Mouse (Mus musculus): ENCODE measurements at regions not wholly inside any gene's neighbourhood (a gene's known extent, or its start where the extent isn't known, plus 50 kb on each side); places are given as distances from the start of the nearest gene placed in this dataset.
A peak's percentile ranks its signal among the peaks of the same experiment; 100 is the strongest.

DNA sequence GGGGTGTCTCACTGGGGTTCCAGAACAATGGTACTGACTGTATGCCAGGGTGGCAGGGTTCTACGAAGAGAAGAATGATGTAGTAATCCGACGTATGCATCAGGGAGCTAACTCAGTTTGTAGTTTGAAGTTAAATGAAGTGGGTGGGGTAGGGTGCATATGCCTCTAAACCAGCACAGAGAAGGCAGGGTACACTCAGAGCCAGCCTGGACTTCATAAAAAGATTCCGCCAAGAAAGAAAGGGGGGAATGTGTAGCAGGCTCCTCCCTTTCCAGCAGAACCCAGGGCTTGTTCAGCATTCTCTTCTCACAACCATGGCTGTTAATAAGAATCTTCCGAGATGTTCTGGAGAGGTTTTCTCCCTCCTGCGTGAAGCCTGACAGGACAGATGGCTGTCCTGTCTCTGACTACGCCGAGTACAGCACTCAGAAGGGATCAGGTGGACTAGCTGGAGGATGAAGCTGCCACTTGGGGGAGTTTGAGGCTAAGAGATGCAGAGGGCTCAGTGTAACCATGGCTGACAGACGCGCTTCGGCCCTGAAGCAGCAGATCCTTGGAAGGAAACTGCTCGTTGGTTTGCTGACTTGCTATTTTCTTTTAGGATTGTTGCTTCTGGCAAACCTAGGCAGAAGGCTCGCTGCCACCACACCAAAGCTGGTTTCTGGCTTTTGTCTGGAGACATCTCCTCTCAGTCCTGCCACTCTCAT lies 143.4 kb upstream of the Plxnc1 start:
- intact Hi-C loops (cut with DNase I): loop anchor here (2.0 to 5.0 kb wide), 3 partner anchors 96 to 389 kb away; no protein-coding TSS in a partner anchor
- peak; percentile 38 to 70 for DNase-seq

GRCm38 (mm10) chr10:95086755-95087154 lies 142.1 kb upstream of the Plxnc1 start:
- intact Hi-C loops (cut with DNase I): loop anchor here (2.0 to 5.0 kb wide), 3 partner anchors 94 to 391 kb away; no protein-coding TSS in a partner anchor
- no peak for DNase-seq

DNA sequence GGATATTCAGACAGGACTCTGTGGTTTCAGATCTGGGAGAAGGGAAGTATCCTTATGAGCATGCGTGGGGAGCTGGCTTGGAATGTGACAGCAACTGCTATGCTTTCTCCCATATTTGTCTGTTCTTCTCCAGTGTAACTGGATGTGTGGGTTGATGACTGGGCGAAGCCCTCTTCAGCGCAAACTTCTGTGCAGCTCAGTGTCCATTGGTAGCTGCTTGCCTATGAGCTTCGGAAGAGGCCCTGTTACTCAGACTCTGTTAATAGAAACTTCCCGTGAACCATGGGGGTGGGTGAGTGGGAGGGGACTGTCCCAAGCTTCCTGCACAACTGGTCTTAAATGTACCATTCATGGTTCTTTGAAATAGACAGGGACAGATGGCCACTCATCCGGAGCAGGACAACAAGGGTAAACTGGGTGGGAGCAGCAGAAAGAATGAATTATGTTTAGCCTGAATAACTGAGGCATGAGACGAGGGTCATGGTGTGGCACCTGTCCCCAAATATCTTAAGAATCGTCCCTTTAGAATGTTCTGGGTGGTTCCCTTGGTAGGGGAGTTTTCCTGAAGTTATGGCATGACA lies 141.1 kb upstream of the Plxnc1 start:
- no peak for DNase-seq
- intact Hi-C loops (cut with DNase I): loop anchor here (2.0 to 5.0 kb wide), 3 partner anchors 93 to 392 kb away; no protein-coding TSS in a partner anchor

DNA sequence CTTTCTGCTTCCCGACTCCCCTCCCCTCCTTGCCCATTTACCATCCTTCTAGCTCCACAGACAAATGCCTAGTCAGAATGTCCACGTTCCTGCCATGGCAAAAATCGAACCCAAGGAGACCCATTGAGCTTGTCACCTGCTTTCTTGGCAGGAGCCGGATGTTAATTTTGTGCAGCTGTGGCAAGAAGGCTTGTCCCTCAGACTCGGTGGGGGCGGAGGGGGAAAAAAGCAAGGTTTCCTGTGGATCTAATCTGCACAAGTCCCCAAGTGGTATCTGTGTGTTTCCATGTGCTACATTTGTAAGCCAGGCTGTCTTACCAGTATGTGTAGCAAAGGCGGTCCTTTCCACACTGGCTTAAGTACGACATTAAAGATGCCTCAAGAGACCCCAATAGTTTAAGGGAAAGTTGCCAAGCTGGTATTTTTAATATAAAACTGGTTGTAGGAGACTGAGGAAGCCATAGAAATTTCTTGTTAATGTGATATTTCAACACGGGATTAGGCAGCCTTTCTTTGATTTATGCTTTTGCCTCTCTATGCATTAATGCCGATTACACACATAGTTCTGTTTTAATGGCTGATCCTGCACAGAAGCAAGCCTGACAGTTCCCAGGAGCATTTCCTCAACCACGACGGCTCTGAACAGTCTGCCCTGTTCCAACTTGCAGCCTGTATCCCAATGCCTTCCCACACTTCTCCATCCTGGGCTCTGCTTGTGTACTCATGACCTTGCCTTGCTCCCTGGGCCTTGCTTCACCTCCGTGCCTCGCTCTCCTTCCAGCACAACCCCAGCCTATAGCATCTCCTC lies 138.9 kb upstream of the Plxnc1 start:
- no peak for DNase-seq
- intact Hi-C loops (cut with DNase I): no loop called here

GRCm38 (mm10) chr10:95082634-95083033 lies 138.0 kb upstream of the Plxnc1 start:
- no peak for DNase-seq
- intact Hi-C loops (cut with DNase I): no loop called here

DNA sequence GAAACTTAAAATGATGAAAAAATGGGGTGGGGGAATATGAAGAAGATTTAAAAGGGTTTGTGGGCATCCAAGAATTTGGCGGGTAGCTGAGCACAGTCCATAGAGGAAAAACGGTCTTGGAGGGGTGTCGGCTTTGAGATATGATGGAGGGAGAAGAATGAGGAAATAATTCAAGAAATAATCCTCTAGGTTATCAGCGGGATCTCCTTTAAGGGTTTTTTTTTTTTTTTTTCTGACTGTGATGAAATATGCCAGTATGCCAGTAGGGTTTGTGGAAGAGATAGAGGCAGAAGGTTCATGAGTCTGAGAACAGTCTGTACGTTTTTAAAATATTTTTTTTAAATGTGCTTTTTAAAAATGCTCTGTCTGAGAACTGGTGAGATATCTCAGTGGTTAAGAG lies 135.3 kb upstream of the Plxnc1 start:
- DNase-seq: no peak
- intact Hi-C loops (cut with DNase I): no loop called here

- no peak for DNase-seq
- intact Hi-C loops (cut with DNase I): no loop called here
These were observed 131.8 kb upstream of the Plxnc1 start for GRCm38 (mm10) chr10:95076421-95076820.

- DNase-seq: no peak
- intact Hi-C loops (cut with DNase I): no loop called here
These were observed 131.3 kb upstream of the Plxnc1 start for GRCm38 (mm10) chr10:95075897-95076296.

GRCm38 (mm10) chr10:95074959-95075590 lies 130.4 kb upstream of the Plxnc1 start:
- intact Hi-C loops (cut with DNase I): no loop called here
- no peak for DNase-seq

DNA sequence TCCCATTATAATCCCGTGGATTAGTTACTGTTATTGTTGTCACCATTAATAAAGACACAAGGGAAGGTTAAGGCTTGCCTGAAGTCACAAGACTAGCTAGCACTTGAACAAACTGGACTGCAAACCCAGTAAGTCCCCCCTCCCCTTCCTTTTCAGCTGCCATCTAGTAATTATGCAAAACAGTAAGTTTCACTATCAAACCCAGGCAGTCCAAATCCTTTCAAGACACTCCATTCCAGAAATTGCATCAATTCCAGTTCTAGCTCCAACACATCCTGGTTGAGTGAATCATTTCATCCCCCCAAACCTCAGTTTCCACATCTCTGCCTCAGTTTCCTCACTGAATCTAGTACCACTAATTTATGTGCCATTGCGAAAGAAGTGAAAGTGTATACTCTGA lies 129.7 kb upstream of the Plxnc1 start:
- DNase-seq: no peak
- intact Hi-C loops (cut with DNase I): no loop called here

DNA sequence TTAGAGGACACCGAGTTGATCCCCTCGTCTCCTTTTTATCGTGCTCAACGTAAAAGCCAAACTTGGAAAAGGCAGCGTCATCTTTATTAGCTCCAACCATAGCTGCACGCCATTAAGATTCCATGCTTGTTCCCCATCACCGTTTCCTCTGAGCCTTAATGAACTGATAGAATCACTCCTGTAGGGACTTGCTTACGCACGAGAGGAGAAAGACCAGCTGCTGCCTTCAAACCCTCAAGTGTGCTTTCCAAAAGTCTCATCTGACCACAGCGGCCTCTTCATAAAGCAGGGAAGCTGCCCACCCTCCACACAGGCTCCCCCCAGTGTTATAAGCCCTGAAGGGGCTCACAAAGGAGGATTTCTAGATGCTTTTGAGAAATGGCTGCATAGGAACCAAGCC lies 123.3 kb upstream of the Plxnc1 start:
- intact Hi-C loops (cut with DNase I): no loop called here
- DNase-seq: no peak

DNA sequence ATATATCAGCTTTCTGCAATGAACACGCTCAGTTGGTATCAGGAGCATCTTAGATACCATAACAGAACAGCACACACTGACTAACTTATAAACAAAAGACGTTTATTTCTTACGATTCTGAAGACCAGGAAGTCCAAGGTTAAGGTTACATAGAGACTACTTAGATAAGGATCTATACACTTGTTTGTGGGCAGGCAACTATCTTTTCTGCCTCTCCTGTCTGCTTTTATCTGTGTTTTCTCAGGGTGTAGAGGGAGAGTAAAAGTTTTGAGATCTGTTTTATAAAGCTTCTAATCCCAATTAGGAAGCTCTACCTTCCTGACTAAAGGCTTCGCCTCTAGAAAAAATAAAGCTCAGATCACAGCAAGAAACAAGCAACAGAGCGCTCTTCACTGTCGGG lies 122.1 kb upstream of the Plxnc1 start:
- DNase-seq: no peak
- intact Hi-C loops (cut with DNase I): no loop called here

DNA sequence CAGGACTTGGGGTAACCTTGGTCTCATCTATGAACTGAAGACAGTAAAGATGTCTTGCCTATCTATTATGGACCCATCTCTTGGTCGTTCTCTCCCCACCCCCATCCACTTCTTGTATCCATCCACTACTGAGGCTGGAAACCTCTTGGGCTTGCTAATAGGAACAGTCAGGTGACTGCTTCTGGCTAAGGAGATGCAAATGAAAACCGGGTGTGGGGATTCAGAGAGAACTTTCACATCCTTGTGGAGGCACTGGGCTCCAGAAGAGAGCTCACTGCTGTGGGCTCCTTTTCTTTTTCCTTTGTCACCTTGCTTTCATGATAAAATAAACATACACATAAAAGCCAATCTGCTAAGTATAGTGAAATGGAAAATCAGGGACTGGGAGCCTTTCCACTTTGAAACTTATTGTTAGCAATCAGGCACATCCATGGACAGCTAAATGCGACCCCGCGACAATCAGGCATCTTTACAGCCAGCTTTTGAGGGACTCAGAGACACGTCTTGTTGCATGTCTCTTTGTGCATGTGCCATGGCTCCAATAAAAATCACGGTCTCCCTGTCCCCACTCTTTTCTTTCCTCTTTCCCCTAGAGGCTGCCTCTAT lies 115.0 kb upstream of the Plxnc1 start:
- intact Hi-C loops (cut with DNase I): no loop called here
- DNase-seq: no peak

DNA sequence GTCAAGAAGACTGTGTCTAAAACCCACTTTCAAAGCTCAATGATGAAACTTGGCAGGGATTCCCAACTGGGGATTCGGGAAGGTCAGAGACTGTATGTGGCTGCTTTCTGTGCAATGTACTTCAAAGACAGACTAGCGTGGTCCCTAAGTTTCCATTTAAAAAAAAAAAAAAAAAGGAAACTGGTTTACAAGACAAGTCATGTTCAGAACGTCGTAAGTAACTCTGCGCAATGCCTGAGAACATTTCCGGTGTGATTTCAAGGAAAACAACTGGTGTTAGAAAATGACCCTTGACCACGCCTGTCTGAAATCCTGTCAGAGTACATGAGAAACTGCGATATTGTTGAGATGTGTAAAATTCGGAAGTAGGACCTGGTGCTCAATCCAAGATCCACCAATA lies 114.4 kb upstream of the Plxnc1 start:
- DNase-seq: no peak
- intact Hi-C loops (cut with DNase I): no loop called here

- intact Hi-C loops (cut with DNase I): no loop called here
- no peak for DNase-seq
These were observed 112.5 kb upstream of the Plxnc1 start for GRCm38 (mm10) chr10:95057051-95057714.

DNA sequence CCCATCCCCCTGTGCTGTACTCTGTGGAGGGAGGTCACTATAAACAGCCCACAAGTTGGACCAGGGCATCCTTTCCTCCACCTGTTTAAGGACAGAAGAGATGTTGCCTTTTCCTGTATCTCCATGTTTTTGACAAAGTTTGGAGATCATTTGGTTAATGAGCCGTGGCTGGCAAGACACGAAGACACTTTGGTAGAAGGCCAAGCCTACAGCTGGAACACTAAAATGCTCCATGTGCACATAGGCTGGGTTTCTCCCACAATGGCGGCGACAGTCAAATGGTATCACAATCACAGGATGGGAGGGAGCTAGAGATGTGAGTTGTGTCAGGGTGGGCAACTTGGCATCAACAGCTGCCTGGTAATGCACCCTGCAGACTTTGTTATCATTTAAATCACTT lies 111.9 kb upstream of the Plxnc1 start:
- intact Hi-C loops (cut with DNase I): no loop called here

GRCm38 (mm10) chr10:95054869-95055268 lies 110.2 kb upstream of the Plxnc1 start:
- no peak for DNase-seq
- intact Hi-C loops (cut with DNase I): no loop called here

More for the DNA sequence above, 111.9 kb upstream of the Plxnc1 start:
- DNase-seq: no peak

GRCm38 (mm10) chr10:95048790-95049189 lies 104.2 kb upstream of the Plxnc1 start:
- no peak for DNase-seq
- intact Hi-C loops (cut with DNase I): no loop called here

DNA sequence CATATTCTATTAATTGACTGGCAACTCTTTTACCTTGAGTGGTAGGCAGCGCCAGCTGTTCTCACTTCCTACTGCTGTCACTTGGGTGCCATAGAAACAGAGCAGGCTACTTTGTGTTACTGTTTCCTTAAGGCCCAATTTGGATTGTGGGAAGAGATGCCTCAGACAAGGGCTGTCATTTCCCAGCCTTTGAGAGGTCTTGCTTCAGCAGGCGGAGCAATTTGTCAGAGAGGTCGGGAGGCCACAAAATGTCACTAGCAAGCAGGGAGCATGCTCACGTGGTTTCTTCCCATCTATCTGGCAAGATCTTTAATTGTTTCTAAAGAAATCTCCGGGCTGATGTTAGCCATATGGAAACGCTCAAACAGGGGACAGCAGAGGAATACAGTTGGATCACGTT lies 99.3 kb upstream of the Plxnc1 start:
- intact Hi-C loops (cut with DNase I): no loop called here
- no peak for DNase-seq

GRCm38 (mm10) chr10:95040258-95040895 lies 95.7 kb upstream of the Plxnc1 start:
- no peak for DNase-seq
- intact Hi-C loops (cut with DNase I): no loop called here

Data from gastrocnemius, postnatal 36 days (tissue).